Mouse (Mus musculus) large intestine, adult 2 months (tissue): ENCODE data around the gene Parva. TPM values are rescaled to one million over a fixed set of nuclear protein-coding genes. Genes with fewer than 3 reads are reported as not detected.

Experiments
- DNase-seq: peaks from one replicate; pipeline ENCODE4 v3.0.0-alpha.2; 2012; ENCODE audit warnings: low read depth, low spot score
- whole genome bisulfite sequencing: fragments of 180-500 bp; shearing (Covaris S2); methylation state at CpG from one replicate; pipeline ENCODE4 v1.1.7; 2018; 5-methylcytosine and 5-hydroxymethylcytosine counted together
- polyA plus RNA-seq: library from polyadenylated mRNA; depleted of rRNA; stranded (reverse); fragments of >200 nt; gene quantifications from 2 replicates; pipeline ENCODE4 v1.2.3, GENCODE M21; 2012

Gene Parva
- polyA plus RNA-seq, 1 experiment, result 33.1 TPM

DNA sequence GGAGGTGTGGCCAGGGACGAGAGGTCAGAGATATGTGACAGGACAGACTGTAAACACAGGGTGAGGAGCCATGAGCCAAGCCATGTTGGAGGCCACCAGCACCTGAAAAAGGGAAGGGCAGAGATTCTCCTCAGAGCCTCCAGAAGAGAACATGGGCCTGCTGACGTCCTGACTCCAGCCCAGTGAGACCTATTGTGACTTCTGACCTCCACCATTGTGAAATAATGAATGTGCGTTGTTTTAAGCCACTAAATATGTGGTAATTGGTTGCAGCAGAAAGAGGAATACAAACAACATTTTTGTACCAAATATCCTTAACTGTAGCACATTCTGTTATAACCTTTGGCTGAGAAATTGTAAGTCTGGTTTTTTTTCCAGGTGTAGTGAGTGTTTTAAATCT is 39.5 kb downstream of the Parva start:
- DNase-seq, result no peak
- WGBS, result 74% methylated on average over 3 of the region's 3 CpGs

DNA sequence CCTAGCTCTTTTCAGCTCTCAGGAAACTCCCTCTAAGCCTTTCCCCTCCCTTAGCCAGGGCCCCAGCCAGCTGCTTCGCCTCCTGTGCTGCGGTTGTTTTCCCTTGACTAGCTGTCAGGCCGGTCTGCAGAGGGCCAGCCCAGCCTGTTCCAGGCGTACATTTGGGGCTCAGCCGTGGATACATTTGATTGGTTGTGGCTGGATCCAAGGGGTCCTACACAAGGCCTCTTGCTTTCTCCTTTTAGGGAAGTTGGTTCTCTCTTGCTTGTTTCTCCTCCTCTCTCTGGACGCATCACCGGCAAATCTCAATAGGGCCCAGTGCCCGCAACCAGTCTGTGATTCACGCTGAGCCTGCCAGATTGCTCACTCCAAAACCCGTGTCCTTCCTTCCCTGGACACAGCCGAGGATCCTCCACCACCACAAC is 40.4 kb downstream of the Parva start:
- 44% methylated on average over 11 of the region's 11 CpGs for WGBS
- no peak for DNase-seq

DNA sequence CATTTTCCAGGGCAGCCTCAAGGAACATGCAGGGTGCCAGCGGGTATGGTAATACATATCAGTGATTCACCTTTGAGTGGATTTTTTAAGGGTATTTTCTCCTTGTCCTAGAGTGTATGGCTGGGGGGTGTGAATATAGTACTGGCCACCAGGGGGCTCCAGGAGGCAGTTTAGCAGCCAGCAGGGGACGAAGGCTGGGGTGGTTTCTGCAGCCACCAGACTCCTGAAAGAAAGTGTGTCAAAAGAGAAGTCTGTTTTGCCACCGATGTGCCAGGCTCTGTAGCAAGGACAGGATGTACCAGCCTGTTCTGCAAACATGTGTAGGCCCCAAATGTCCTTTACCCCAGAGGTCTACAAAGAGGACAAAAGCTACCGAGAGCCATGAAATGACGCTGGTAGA is 42.5 kb downstream of the Parva start:
- no peak for DNase-seq
- WGBS, result 43% methylated on average over 5 of the region's 5 CpGs

DNA sequence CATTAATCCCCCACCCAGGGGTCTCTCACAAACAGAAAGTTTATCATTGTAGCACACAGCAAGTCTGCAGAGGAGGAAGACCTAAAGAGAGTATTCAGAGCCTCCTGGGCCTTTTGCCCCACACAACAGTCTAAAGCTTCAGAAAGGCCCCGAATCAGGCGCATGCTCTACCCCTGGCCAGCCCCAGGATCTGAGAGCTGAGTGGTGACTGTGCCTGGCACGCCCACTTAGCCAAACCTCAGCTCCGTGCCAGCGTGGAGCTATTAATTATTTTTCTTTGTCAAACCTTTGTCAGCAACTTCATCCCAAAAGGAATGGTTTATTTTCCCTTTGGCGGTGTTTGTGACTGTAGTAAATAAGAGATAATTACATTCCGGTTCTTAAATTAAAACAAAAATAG is 44.0 kb downstream of the Parva start:
- DNase-seq, result no peak
- WGBS, result 71% methylated on average over 7 of the region's 7 CpGs

DNA sequence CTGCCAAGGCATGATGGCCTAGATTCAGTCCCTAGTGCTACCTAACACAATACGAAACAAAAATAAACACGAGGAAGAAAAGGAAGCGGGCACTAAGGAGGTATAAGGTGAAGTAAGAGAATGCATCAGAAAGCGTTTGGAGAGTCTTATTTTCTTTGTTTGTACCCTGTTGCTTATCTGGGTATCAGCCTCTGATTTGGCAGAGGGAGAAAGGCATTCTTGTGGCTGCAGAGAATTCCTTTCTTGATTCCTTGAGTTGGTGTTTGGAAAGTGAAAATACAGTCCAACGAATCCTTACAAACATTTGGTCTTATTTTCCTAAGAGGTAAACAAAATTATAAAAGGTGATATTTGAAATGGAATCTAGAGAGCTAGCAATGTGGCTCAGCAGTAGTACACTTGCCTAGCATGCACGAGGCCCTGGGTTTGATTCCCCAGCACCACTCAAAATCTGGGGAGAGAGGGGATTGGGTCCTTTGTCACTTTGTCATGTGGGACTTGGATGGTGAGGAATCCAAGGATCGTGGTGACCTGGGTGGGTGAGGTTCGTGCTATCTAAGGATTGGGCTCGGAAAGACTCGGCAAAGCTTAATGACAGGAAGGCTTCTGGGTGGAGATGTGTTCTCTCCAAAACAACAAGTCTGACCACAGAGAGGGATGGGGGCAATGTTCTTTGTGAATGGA is 44.9 kb downstream of the Parva start:
- WGBS, result 76% methylated on average over 10 of the region's 10 CpGs
- DNase-seq, result no peak

DNA sequence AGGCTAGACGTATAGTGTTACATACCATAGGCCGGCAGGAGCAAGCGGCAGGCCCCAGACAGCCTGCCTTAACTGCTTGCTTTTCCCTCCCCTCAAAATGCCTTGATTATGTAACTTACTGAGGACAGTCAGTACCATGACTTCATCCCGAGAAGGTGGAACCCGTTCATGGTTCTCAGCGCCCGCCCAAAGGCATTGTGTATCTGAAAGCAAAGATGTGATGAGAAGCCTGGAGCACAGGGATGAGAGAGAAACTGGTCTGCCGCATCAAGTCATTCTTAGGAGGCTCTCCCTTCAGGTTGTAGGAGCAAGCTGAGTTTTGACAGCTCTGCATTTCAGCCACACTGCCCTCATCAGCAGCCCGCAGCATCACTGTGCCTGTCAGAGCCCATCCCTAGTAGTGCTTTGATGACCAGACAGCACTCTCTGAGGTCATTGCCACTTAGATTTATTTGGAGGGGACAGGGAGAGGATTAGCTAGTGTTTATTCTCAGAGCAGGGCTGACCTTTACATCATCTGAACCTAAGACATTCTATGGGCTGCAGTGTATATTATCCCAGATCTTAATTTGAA is 45.5 kb downstream of the Parva start:
- DNase-seq, result no peak
- whole genome bisulfite sequencing, result 84% methylated on average over 9 of the region's 9 CpGs

DNA sequence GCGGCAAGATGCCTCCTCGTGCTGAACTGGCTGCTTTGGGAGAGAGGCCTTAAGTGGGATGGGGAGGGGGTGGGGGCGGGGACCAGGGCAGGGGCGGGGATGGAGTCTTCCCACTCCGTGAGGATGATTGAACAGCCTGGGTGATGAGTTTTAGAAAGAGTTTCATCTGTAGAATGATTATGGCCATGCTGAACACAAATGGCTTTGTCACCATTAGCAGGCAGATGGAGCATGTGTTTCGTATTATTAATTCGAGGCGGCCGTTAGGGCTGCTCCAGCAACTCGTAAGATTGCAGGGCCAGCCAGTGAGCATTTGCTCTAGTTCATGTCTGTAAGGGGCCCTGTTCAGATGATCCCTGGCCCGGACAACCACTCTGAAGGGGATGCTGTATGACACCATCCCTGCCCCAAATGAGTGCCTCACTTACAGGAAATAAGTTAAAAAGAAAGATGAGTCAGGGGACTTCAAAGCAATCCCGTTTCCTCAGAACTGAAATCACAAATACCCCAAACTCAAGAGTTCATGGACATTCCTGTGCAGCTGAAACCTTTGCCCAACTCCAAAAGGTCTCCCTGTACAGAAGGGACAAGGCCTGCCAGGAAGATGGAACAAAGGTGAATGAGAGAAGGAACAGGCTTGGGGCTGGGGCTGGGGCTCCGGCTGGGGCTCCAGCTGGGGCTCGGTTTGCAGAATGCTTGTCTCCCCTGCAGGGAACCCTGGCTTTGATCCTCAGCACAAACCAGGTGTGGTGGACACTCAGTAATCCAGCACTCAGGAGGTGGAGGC is 46.5 kb downstream of the Parva start:
- no peak for DNase-seq
- WGBS, result 60% methylated on average over 14 of the region's 14 CpGs

DNA sequence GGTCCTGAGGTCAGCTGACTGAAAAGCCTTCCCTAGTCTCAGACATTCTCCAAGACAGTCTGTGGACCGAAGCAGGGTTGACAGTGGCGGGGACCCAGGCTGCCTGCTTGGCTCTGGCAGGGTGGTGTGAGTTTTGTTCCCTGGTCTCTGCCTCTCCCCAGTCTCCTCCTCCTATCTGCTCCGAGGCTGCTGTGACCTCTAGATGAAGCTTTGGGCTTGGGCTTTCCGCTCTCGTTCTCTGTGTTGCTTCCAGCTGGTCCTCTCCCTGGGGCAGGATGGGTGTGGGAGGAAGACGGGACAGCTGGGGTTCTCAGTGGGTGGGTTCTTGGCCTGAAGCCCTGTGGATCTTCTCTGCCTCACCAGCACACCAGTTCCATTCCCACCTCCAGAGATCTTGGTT is 51.8 kb downstream of the Parva start:
- no peak for DNase-seq
- 58% methylated on average over 6 of the region's 6 CpGs for WGBS

DNA sequence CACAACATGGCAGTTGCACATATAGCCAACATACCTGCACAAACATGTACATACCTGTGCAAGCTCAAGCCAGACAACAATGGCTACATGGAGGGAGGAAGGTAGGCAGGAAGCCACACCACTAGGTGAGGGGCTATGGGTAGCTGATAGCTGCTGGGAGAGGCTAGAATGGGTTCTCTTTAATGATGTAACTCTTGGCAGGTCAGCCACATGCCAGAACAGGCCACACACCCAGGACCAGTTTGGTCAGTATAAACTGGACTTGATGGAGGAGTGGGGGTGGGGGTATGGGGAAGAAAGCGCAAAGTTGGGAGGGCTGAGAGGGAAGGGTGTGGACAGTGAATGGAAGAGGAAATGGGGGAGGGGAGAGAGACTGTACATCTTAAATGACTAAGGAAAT is 53.7 kb downstream of the Parva start:
- DNase-seq, result no peak
- WGBS, result 62% methylated on average over 1 of the region's 1 CpGs

DNA sequence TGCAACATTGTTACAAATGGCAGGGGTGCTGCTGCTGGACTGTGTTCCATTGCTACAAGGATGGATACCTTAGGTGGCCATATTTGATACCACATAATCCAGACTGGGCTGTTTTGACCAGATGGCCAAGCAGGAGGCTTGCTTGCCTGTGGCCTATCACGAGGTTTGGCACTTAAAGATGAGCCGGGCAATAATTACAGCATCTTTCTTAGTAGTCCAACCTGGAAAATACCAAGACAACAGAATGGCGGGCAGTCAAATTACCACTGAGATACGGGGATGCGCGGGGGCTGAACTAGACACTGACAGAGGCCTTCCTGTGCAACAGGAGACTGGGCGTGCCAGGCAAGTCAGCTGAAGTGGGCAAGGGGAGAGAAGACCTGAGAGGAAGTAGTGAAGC is 55.3 kb downstream of the Parva start:
- WGBS, result 87% methylated on average over 7 of the region's 7 CpGs
- no peak for DNase-seq

DNA sequence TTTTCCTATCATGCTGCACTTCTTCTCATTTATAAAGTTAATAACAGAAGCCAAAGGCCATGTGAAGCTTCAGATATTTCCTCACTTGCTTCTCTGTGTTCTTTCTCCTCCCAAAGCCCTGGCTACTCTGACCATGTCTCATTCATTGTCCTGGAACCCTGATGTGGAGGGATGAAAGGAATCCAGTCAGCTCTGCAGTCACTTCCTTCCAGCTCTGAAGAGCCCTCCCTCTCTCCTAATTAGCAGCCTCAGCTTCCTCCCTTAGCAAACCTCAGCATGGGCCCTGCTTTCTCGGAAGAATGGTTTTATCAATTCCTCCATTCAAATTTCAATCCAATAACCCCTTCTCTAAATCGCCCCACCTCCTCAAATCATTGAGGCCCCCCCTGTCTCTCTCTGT is 56.1 kb downstream of the Parva start:
- 70% methylated on average over 2 of the region's 2 CpGs for WGBS
- no peak for DNase-seq

DNA sequence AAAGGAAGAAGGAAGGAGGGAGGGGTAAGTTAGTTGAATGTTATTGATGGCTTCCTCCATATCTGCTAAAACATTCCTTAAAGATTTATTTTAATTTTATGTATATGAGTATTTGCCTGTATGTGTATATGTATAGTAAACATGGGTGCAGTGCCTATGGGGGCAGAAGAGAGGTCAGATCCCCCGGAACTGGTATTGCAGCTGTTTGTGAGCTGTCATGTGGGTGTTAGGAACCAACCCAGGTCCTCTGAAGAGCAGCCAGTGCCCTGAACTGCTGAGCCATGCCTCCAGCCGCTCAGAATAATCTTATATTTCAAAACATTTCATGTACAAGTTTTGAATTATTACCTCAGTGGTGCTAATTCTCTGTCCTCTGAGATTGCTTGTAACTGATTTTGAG is 63.5 kb downstream of the Parva start:
- WGBS, result 62% methylated on average over 2 of the region's 2 CpGs
- DNase-seq, result no peak

DNA sequence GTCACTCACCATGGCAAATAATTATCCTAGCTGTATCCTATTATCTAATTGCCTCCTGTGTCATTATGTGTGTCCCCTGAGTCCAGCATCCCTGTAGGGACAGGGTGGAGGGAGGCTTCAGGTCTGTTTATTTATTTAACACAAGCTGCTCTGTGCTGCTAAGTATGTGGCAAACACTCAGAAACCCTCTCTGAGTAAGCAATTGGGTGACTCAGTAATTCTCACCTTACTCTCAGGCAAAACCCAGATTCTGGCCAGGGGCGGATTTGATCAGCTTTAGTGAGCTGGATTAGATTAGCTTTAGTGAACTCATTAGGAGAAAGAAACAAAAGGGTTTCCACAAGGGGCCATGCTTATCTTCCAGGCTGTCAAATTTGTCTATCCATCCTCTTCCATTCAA is 64.4 kb downstream of the Parva start:
- 76% methylated on average over 1 of the region's 1 CpGs for WGBS
- DNase-seq, result no peak

DNA sequence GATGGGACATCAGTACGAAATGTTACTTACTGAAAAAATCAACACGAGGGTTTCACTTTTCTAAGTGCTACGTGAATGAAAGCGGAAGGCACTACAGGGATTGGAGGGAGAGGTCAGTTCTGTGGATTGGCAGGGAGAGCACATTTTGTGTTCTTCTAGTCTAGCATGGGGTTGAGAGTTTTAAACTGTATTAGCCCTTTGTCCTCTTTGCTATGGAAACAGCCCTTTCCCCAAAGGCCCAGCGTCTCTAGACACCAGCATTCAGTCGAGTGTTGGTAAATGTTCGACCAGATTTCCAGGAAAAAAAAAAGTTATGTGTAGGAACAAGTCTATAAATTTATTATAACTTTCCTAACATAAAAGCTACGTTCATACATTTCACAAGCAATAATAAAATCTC is 68.6 kb downstream of the Parva start:
- DNase-seq, result peak; percentile 53
- whole genome bisulfite sequencing, result 19% methylated on average over 8 of the region's 8 CpGs

DNA sequence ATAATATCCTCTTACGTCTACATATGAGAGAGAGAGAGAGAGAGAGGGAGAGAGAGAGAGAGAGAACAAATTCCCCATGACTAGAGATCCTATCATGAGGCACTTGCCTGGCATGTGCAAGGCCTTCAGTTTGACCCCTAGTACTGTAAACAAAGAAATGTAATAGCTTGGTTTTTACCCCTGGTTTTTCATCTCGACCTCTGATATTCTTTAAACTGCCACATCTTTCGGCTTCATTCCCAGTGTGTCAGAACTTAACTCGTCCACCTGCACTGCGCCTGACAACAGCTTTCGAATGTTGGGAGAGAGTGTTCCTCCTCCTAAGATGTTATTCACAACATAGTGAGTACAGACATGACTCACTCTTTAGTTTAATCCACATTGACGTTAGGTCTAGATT is 69.6 kb downstream of the Parva start:
- DNase-seq, result no peak

DNA sequence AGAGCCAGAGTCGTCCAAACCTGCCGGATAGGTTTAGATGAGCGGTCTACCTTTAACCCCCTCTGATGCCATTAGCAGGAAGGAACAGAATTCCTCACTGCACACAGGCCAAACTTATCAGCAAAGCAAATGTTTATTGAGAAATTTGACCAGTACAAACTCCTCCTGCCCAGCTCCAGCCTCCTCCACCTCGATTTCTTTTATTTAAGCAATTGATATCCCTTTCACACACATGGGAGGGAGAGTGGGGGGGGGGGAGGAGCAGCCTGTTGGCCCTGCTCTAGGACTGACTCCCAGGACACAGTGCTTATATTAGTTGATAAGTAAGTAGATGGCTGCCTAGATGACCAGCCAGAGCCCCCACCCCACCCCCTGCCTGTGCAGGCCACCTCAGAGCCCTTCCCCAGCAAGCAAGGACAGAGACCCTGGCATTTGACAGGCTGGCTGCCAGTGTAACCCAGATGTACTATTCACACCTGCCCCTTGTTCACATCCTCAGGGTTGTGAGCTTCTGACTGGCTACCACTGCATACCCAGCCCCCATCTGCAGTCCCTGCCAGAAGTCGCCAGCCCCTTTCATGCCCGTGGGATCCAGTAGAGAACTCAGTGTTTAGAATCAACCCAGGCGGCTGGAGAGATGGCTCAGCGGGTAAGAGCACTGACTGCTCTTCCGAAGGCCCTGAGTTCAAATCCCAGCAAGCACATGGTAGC is 71.4 kb downstream of the Parva start:
- no peak for DNase-seq
- WGBS, result 39% methylated on average over 9 of the region's 9 CpGs

More for the DNA sequence above, 69.6 kb downstream of the Parva start:
- 27% methylated on average over 7 of the region's 7 CpGs for WGBS

DNA sequence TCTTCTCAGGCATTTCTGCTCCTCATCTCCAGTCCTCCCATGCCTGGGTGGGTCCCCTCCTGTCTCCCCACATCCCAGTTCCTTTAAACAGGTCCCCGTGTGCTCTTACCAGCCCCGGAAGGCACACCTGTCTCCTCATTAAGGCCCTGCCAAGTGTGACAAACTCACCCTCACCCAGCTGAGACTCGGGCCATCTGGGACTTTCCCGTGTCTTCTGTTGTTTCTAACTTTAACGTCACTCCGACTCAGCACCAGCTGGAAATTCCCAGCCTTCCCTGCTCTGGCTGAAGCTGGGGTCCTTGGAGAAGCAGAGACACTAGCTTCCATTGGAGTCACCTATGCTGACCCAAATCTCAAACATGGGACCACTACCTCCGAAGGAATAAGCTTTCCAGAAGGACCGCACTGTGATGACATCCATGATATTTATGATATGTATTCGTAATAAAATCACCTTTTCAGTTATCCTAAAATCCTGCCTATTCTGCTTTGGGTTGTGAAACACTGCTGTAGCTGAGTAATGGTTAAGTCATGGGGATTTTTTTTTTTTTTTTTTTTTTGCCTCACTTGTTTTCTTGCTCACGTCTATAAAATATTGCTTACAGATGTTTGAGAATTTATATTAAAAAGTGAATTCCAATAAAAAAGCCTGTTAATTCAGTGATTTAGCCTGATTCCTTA is 72.3 kb downstream of the Parva start:
- no peak for DNase-seq
- WGBS, result 19% methylated on average over 10 of the region's 10 CpGs

DNA sequence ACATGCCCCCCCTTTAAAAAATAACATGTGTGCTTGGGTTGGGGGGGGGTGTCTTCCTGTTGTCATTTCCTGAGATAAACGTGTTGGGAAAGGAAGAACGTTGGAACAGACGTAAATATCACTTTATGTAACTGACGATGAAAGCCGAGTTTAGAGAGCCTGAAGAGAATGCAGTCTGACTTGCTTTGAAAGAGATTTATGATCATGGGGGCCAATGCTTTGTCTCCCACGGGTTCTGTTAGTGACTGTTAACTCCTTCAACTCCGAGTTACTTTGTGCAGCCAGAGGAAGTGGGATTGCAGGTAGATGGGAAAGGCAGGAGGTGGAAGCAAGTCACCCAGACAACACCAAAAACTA is 72.8 kb downstream of the Parva start:
- 9% methylated on average over 7 of the region's 7 CpGs for WGBS
- DNase-seq, result no peak

DNA sequence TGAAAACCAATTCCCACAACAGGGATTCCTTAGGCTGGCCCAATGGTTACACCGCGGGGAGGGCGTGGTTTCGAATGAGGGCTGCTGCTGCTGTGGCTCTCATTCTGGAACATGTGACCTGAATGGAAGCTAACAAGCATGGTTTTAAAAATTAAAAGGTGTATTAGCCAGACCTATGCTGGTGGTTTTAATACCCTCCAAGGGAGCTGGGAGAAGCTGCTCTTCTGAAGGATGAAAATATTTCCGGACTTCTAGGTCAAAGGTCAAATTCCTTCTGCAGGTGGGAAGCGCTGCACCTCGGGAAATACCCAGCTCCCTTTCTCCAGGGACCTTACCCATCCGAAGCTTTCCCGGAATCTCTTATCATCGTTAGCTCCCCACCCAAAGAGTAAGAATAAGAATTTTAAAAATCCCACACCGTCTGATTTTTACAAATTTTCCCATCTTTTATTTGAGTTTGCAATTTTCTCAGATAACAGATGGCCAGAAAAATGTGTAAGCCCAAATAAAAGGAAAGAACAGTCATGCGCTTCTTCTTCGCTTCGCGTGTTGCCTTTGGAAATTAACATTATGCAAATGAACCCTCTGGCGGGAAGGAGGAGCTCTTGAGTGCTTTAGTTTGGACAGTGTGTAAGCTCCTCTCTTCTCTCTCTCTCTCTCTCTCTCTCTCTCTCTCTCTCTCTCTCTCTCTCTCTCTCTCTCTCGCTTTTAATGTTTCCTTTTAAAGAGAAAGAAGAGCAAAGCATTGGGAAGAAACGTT is 74.9 kb downstream of the Parva start:
- WGBS, result 22% methylated on average over 18 of the region's 18 CpGs

More for the DNA sequence above, 74.9 kb downstream of the Parva start:
- DNase-seq, result no peak
